Mouse (Mus musculus) liver, adult 2 months (tissue): ENCODE measurements around the gene Phf5a.

ENCODE experiments used
- CTCF ChIP-seq: fragments of 200-500 bp; IDR thresholded peaks from 2 replicates; pipeline ENCODE4 v1.5.1; 2011; ENCODE audit warnings: low read depth, low read length, control low read depth
- POLR2A ChIP-seq: fragments of 200-500 bp; IDR thresholded peaks from 2 replicates; pipeline ENCODE4 v1.6.1; 2011; ENCODE audit warnings: low read length, control low read depth; ENCODE audit not compliant: insufficient read depth; ENCODE audit errors: extremely low read depth

DNA sequence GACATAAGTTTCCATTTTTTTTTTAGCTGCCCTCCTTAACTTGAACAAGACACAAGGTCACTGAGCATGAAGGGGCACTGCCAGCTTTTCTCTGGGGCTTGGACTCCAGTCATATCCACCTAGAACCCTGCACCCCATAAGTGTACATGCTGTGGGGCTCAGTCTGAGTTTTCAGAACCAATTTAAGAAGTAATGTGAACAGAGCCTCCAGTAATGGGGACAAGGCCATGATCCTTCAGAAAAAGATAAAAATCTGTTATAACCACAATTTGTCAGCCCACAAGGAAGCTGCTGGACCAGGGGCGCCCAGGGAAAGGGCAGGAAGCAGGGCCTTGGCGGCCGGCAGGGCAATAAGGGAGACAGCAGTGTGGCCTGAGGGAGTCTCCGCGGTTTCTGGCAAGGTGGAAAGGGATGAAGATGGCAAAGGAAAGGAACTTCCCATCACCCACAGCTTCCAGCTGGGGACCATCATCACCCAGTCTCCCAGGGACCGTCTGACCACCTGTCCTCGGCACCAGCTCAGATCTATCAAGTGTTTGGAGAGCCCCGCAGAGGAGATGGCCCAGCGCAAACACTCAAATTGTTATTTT lies 19.2 kb downstream of the Phf5a start:
- no peak for TF ChIP-seq CTCF
- TF ChIP-seq POLR2A = no peak
